Mouse (Mus musculus): ENCODE results near the gene Imp4. TPM values are rescaled to one million over a fixed set of nuclear protein-coding genes. Genes with fewer than 3 reads are reported as not detected.

The Imp4 gene
- polyA plus RNA-seq (2014; fragmentation: Nextera tagmentation; extraction: Ambion mirVana) = 90.3 and 94.0 TPM in 2 replicates

GRCm38 (mm10) chr1:34439215-34439960, at the start of gene Imp4, which contains the start of gene Ccdc115:
Imp4 (plus strand) TSS chr1:34439851.
Ccdc115 (minus strand) TSS chr1:34439672.
- peaks cover 15% of the 10 kb centered on the region for H3K36me3 ChIP-seq (ENCODE audit: control insufficient read depth, insufficient read depth, low read length)
- DNase-seq (ENCODE audit: low spot score, missing footprints) (peak; percentile 100), ATAC-seq (ENCODE audit: low FRiP score) (peak; percentile 95)
- no peaks in the 10 kb centered on the region for H3K27me3 ChIP-seq (ENCODE audit: control insufficient read depth, insufficient read depth, low read length)
- H3K9ac ChIP-seq (ENCODE audit: low read length) = peak within 1 kb of the TSS; percentile 71
- H3K4me2 ChIP-seq = peak within 1 kb of the TSS; percentile 72
- H3K27ac ChIP-seq (ENCODE audit: low read depth, low read length) = no peak within 1 kb of the TSS
- under 1% methylated on average over 48 of the region's 48 CpGs for WGBS
- peak within 1 kb of the TSS; percentile 71 for H3K4me3 ChIP-seq (ENCODE audit: low read depth, low read length)
- no peaks in the 10 kb centered on the region for H3K9me3 ChIP-seq (ENCODE audit: control insufficient read depth, low read length)
- H3K4me1 ChIP-seq (ENCODE audit: control insufficient read depth, insufficient read depth, low read length) = peaks cover 10% of the 10 kb centered on the region

- Histone ChIP-seq H3K4me1 (ENCODE audit: control insufficient read depth, insufficient read depth, low read length) (no peaks in the 10 kb centered on the region; the same call in 1 of the 2 replicates), H3K4me2 (no peak overlapping the region), H3K9me3 (ENCODE audit: control insufficient read depth, low read length) (no peaks in the 10 kb centered on the region), H3K27ac (ENCODE audit: low read depth, low read length) (no peak overlapping the region), H3K9ac (ENCODE audit: low read length) (no peak overlapping the region), H3K36me3 (ENCODE audit: control insufficient read depth, insufficient read depth, low read length) (no peaks in the 10 kb centered on the region), H3K27me3 (ENCODE audit: control insufficient read depth, insufficient read depth, low read length) (no peaks in the 10 kb centered on the region), H3K4me3 (ENCODE audit: low read depth, low read length) (no peak overlapping the region)
- ATAC-seq (ENCODE audit: low FRiP score) = no peak
- no peak for DNase-seq (ENCODE audit: low spot score, missing footprints)
- 80% methylated on average over 4 of the region's 4 CpGs for WGBS
Observed at GRCm38 (mm10) chr1:34396321-34396720, 43.3 kb upstream of the Imp4 start.

DNA sequence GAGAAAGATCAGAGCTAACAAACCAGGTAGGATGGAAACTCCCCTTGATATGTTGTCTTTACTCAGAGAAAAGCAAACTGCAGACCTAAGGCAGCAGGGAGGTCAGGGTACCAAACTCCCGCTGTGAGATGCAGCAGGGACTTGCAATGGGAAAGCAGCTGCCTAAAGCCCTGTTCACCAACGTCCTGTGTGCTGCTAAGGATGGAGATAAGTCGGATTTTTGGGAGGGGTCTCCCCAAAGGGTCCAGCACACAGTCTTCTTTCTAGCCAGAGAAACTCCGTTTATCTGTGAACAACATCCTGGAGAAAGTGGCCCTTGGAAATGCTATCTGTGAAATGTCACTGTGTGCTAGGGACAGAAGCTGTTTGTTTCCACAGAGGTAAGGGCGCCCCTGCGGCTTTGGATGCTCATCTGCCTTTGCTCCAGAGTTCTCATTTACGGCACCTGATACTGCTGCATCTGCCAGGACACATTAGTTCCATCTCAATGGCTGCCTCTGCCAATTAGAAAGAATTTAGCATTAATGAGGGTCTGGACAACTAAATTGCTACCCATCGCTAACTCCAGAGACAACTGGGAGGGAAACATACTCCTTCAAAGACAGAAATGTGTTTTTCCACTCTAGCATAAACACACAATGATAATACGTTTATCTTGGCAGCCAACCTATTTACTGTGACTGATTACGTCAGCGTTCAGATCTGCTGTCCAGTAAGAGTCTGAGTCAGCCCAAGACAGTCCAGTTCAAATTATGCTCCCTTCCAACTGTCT, 40.3 kb upstream of the Imp4 start:
- no peak overlapping the region for H3K4me3 ChIP-seq (ENCODE audit: low read depth, low read length)
- H3K4me1 ChIP-seq (ENCODE audit: control insufficient read depth, insufficient read depth, low read length) = no peaks in the 10 kb centered on the region; the same call in 1 of the 2 replicates
- H3K27me3 ChIP-seq (ENCODE audit: control insufficient read depth, insufficient read depth, low read length) = no peaks in the 10 kb centered on the region
- ATAC-seq (ENCODE audit: low FRiP score) = no peak
- 44% methylated on average over 11 of the region's 11 CpGs for WGBS
- H3K9me3 ChIP-seq (ENCODE audit: control insufficient read depth, low read length) = no peaks in the 10 kb centered on the region
- H3K4me2 ChIP-seq = no peak overlapping the region
- DNase-seq (ENCODE audit: low spot score, missing footprints) = no peak
- H3K36me3 ChIP-seq (ENCODE audit: control insufficient read depth, insufficient read depth, low read length) = no peaks in the 10 kb centered on the region
- H3K27ac ChIP-seq (ENCODE audit: low read depth, low read length) = no peak overlapping the region
- H3K9ac ChIP-seq (ENCODE audit: low read length) = no peak overlapping the region

DNA sequence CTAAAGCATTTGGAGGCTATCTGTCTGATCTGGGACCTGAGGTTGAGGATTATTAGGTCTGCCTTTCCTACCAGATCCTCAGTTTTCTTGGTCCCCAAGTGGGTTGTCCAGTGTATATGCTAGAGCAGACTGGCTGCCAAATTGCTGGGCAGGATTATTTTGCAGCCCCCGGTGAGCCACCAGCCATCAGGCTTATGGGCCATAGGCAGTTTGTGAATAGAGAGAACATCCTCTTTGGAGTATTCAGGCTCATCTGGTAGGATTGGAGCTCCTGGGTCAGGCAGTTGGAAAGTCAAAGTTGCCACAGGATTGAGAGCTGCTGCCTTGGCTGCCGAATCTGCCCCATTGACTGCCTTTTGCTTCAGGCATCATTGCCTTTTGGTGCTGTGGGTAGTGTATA, 11.2 kb upstream of the Imp4 start:
- DNase-seq (ENCODE audit: low spot score, missing footprints) (peak; percentile 76), ATAC-seq (ENCODE audit: low FRiP score) (no peak)
- Histone ChIP-seq H3K4me3 (ENCODE audit: low read depth, low read length) (no peak overlapping the region), H3K27ac (ENCODE audit: low read depth, low read length) (no peak overlapping the region), H3K9me3 (ENCODE audit: control insufficient read depth, low read length) (peaks cover 25% of the 10 kb centered on the region; the same call in 1 of the 2 replicates), H3K36me3 (ENCODE audit: control insufficient read depth, insufficient read depth, low read length) (no peaks in the 10 kb centered on the region; the same call in 1 of the 2 replicates), H3K4me1 (ENCODE audit: control insufficient read depth, insufficient read depth, low read length) (0 out of 2 replicates have a peak, but pooled peaks cover 4% of the 10 kb centered on the region), H3K4me2 (no peak overlapping the region), H3K27me3 (ENCODE audit: control insufficient read depth, insufficient read depth, low read length) (no peaks in the 10 kb centered on the region), H3K9ac (ENCODE audit: low read length) (no peak overlapping the region)
- WGBS = 91% methylated on average over 2 of the region's 2 CpGs

DNA sequence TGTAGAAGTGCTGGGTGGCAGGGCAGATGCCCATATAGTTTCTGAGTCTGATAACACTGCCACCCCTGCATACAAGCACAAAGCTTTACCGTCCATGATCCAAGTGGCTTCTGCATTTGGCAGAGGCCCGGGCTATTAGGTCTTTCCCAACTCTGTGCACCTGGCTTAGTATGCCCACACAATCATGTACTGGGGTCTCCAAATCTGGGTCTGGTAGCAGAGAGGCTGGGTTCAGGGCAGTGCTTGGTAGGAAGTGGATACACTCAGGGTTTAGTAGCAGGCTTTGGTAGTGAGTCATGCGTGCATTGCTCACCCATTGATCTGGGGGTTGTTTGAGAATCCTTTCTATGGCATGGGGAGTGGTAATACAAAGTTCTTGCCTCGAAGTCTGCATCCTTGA, 10.4 kb upstream of the Imp4 start:
- H3K4me1 ChIP-seq (ENCODE audit: control insufficient read depth, insufficient read depth, low read length) = peaks cover 7% of the 10 kb centered on the region; the same call in 1 of the 2 replicates
- no peak overlapping the region for H3K4me2 ChIP-seq
- no peaks in the 10 kb centered on the region; the same call in 1 of the 2 replicates for H3K36me3 ChIP-seq (ENCODE audit: control insufficient read depth, insufficient read depth, low read length)
- WGBS = 95% methylated on average over 4 of the region's 4 CpGs
- no peak overlapping the region for H3K27ac ChIP-seq (ENCODE audit: low read depth, low read length)
- peaks cover 25% of the 10 kb centered on the region; the same call in 1 of the 2 replicates for H3K9me3 ChIP-seq (ENCODE audit: control insufficient read depth, low read length)
- H3K4me3 ChIP-seq (ENCODE audit: low read depth, low read length) = no peak overlapping the region
- DNase-seq (ENCODE audit: low spot score, missing footprints) (peak; percentile 45), ATAC-seq (ENCODE audit: low FRiP score) (no peak)
- no peaks in the 10 kb centered on the region for H3K27me3 ChIP-seq (ENCODE audit: control insufficient read depth, insufficient read depth, low read length)
- H3K9ac ChIP-seq (ENCODE audit: low read length) = no peak overlapping the region

DNA sequence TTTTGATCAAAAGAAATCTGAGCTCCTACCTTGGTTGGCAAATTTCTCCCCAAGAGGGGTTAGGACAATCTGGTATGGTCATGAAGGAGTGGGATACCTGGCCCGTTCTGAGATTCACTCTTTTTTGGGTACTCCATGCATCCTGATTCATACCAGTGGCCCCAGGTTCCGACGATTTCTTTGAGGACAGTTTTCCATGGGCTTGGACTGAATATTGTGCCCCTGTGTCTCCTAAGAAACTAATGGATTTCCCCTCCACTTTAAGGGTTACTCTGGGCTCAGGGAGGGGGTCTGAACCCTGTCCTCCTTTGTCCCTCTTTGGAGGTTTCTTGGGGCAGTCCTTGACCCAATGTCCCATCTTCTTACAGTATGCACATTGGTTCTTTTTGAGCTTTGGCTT, 8.7 kb upstream of the Imp4 start:
- Histone ChIP-seq H3K27me3 (ENCODE audit: control insufficient read depth, insufficient read depth, low read length) (no peaks in the 10 kb centered on the region), H3K4me3 (ENCODE audit: low read depth, low read length) (no peak overlapping the region), H3K4me1 (ENCODE audit: control insufficient read depth, insufficient read depth, low read length) (peaks cover 7% of the 10 kb centered on the region; the same call in 1 of the 2 replicates), H3K36me3 (ENCODE audit: control insufficient read depth, insufficient read depth, low read length) (no peaks in the 10 kb centered on the region; the same call in 1 of the 2 replicates), H3K27ac (ENCODE audit: low read depth, low read length) (no peak overlapping the region), H3K9me3 (ENCODE audit: control insufficient read depth, low read length) (peaks cover 25% of the 10 kb centered on the region; the same call in 1 of the 2 replicates), H3K4me2 (no peak overlapping the region), H3K9ac (ENCODE audit: low read length) (no peak overlapping the region)
- 95% methylated on average over 3 of the region's 3 CpGs for WGBS
- DNase-seq (ENCODE audit: low spot score, missing footprints) (peak; percentile 72), ATAC-seq (ENCODE audit: low FRiP score) (no peak)

GRCm38 (mm10) chr1:34431431-34431830, 8.2 kb upstream of the Imp4 start:
- ATAC-seq (ENCODE audit: low FRiP score) (no peak), DNase-seq (ENCODE audit: low spot score, missing footprints) (peak; percentile 59)
- 96% methylated on average over 9 of the region's 9 CpGs for WGBS
- H3K4me3 ChIP-seq (ENCODE audit: low read depth, low read length) = no peak overlapping the region
- no peaks in the 10 kb centered on the region; the same call in 1 of the 2 replicates for H3K36me3 ChIP-seq (ENCODE audit: control insufficient read depth, insufficient read depth, low read length)
- H3K27ac ChIP-seq (ENCODE audit: low read depth, low read length) = no peak overlapping the region
- H3K9ac ChIP-seq (ENCODE audit: low read length) = no peak overlapping the region
- no peak overlapping the region for H3K4me2 ChIP-seq
- H3K9me3 ChIP-seq (ENCODE audit: control insufficient read depth, low read length) = peaks cover 25% of the 10 kb centered on the region; the same call in 1 of the 2 replicates
- H3K27me3 ChIP-seq (ENCODE audit: control insufficient read depth, insufficient read depth, low read length) = no peaks in the 10 kb centered on the region
- H3K4me1 ChIP-seq (ENCODE audit: control insufficient read depth, insufficient read depth, low read length) = peaks cover 7% of the 10 kb centered on the region; the same call in 1 of the 2 replicates

DNA sequence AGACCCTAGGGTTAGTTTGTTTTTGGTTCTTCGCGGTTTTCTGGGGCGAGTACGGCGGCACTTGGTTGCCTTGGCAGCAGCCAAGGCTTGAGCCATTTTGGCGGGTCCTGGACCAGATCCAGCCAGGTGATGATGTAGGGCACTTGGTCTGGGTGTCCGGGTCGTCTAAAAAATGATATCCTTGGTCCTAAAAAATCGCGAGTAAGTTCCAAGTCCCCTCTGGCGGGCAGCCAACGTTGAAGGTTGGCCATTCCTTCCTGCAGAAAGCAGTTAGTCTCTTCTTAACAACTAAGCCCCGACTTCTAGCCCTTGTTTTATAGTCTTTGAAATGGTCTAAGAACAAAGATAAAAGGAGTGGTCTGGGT, 7.3 kb upstream of the Imp4 start:
- Histone ChIP-seq H3K4me2 (peak overlapping the region; percentile 49), H3K36me3 (ENCODE audit: control insufficient read depth, insufficient read depth, low read length) (no peaks in the 10 kb centered on the region; the same call in 1 of the 2 replicates), H3K4me1 (ENCODE audit: control insufficient read depth, insufficient read depth, low read length) (peaks cover 7% of the 10 kb centered on the region; the same call in 1 of the 2 replicates), H3K9me3 (ENCODE audit: control insufficient read depth, low read length) (peaks cover 25% of the 10 kb centered on the region; the same call in 1 of the 2 replicates), H3K4me3 (ENCODE audit: low read depth, low read length) (peak overlapping the region; percentile 29), H3K27me3 (ENCODE audit: control insufficient read depth, insufficient read depth, low read length) (no peaks in the 10 kb centered on the region), H3K9ac (ENCODE audit: low read length) (peak overlapping the region; percentile 61), H3K27ac (ENCODE audit: low read depth, low read length) (no peak overlapping the region)
- ATAC-seq (ENCODE audit: low FRiP score) (no peak; the same call in 1 of the 2 replicates), DNase-seq (ENCODE audit: low spot score, missing footprints) (no peak)
- 25% methylated on average over 13 of the region's 13 CpGs for WGBS
